Mouse (Mus musculus) left cerebral cortex, adult 11 months (tissue): ENCODE measurements around the gene Phospho1.
"Not testable (repeated sequence)": the region's sequence is repeated elsewhere in the genome, so short reads cannot be mapped to it uniquely, and the experiment has no call there.

Source experiments
- DNase-seq: peaks from one replicate; pipeline ENCODE4 v3.0.0; 2022; ENCODE audit warnings: low spot score

Gene Phospho1

GRCm38 (mm10) chr11:95860071-95860490, 35.8 kb downstream of the Phospho1 start:
- no peak for DNase-seq

- DNase-seq, result no peak
These were observed 37.1 kb downstream of the Phospho1 start for GRCm38 (mm10) chr11:95861397-95861796.

- no peak for DNase-seq
These were observed 45.1 kb downstream of the Phospho1 start for GRCm38 (mm10) chr11:95869442-95869841.

- DNase-seq, result no peak
These were observed 45.7 kb downstream of the Phospho1 start for GRCm38 (mm10) chr11:95869918-95870470.

GRCm38 (mm10) chr11:95875804-95876203, 51.5 kb downstream of the Phospho1 start:
- no peak for DNase-seq

- DNase-seq, result no peak
These were observed 52.0 kb downstream of the Phospho1 start for GRCm38 (mm10) chr11:95876296-95876695.

GRCm38 (mm10) chr11:95879861-95880260, 55.6 kb downstream of the Phospho1 start:
- not testable (repeated sequence) for DNase-seq
